Mouse (Mus musculus) kidney, adult 2 months (tissue): ENCODE data around the gene Dcdc2b. TPM values are rescaled to one million over a fixed set of nuclear protein-coding genes. Genes with fewer than 3 reads are reported as not detected.

Experiments used
- DNase-seq: peaks from one replicate; pipeline ENCODE4 v3.0.0; 2021
- H3K27ac ChIP-seq: fragments of 200-500 bp; 2 replicates; pipeline ENCODE4 v1.5.1; 2012; ENCODE audit warnings: low read depth, low read length, control low read depth, inconsistent platforms; ENCODE audit not compliant: insufficient read depth
- H3K27me3 ChIP-seq: fragments of 200-500 bp; replicated peaks from 2 replicates; pipeline ENCODE4 v1.6.1; 2012; ENCODE audit warnings: mild to moderate bottlenecking, moderate library complexity, low read length, inconsistent platforms; ENCODE audit not compliant: control insufficient read depth, insufficient read depth
- H3K36me3 ChIP-seq: fragments of 200-500 bp; 2 replicates; pipeline ENCODE4 v1.6.1; 2012; ENCODE audit warnings: mild to moderate bottlenecking, moderate library complexity, low read length, inconsistent platforms; ENCODE audit not compliant: control insufficient read depth, insufficient read depth
- H3K4me1 ChIP-seq: fragments of 200-500 bp; 2 replicates; pipeline ENCODE4 v1.6.1; 2011; ENCODE audit warnings: low read length; ENCODE audit not compliant: control insufficient read depth, insufficient read depth
- H3K4me3 ChIP-seq: fragments of 200-500 bp; 2 replicates; pipeline ENCODE4 v1.5.1; 2011; ENCODE audit warnings: mild to moderate bottlenecking, low read depth, low read length, control low read depth; ENCODE audit not compliant: insufficient read depth
- CTCF ChIP-seq: fragments of 200-500 bp; conservative IDR thresholded peaks from 2 replicates; pipeline ENCODE4 v1.5.1; 2011; ENCODE audit warnings: low read depth, mild to moderate bottlenecking, control low read depth, low read length, moderate library complexity, mixed read lengths; ENCODE audit not compliant: insufficient read depth, insufficient read length
- POLR2A ChIP-seq: fragments of 200-500 bp; IDR thresholded peaks from one replicate; pipeline ENCODE4 v1.6.1; 2011; ENCODE audit warnings: low read depth, low read length, control low read depth
- WGBS: fragments of 180-500 bp; shearing (Covaris S2); methylation state at CpG from one replicate; pipeline ENCODE4 v1.1.7; 2018; 5-methylcytosine and 5-hydroxymethylcytosine counted together
- polyA plus RNA-seq: library from polyadenylated mRNA; depleted of rRNA; stranded (reverse); fragments of >200 nt; gene quantifications from 2 replicates; pipeline ENCODE4 v1.2.3, GENCODE M21; 2012

Dcdc2b gene
- polyA plus RNA-seq, 1 experiment, result 2.2 TPM

GRCm38 (mm10) chr4:129622120-129622802, 8.2 kb upstream of the Dcdc2b start:
- no peaks in the 10 kb centered on the region for H3K36me3 ChIP-seq
- 79% methylated on average over 11 of the region's 11 CpGs for WGBS
- DNase-seq, result no peak
- 0 out of 2 replicates have a peak overlapping the region, but pooled peaks have one; percentile 84 for H3K4me3 ChIP-seq
- no peak for TF ChIP-seq CTCF
- TF ChIP-seq POLR2A, result no peak
- H3K4me1 ChIP-seq, result peaks cover 19% of the 10 kb centered on the region
- peak overlapping the region; percentile 62 for H3K27ac ChIP-seq
- no peaks in the 10 kb centered on the region for H3K27me3 ChIP-seq

- H3K36me3 ChIP-seq, result no peaks in the 10 kb centered on the region
- H3K4me3 ChIP-seq, result peak overlapping the region; percentile 57
- no peaks in the 10 kb centered on the region for H3K27me3 ChIP-seq
- 45% methylated on average over 8 of the region's 8 CpGs for WGBS
- peaks cover 19% of the 10 kb centered on the region for H3K4me1 ChIP-seq
- DNase-seq, result peak; percentile 79
- TF ChIP-seq CTCF (no peak), POLR2A (peak; percentile 7)
- H3K27ac ChIP-seq, result peak overlapping the region; percentile 95
These were observed 7.3 kb upstream of the Dcdc2b start for GRCm38 (mm10) chr4:129621283-129621841.

GRCm38 (mm10) chr4:129620419-129621282, 6.6 kb upstream of the Dcdc2b start:
- DNase-seq, result no peak
- TF ChIP-seq CTCF (no peak), POLR2A (no peak)
- Histone ChIP-seq H3K4me3 (peak overlapping the region; percentile 57), H3K36me3 (no peaks in the 10 kb centered on the region), H3K27ac (peak overlapping the region; percentile 95), H3K4me1 (peaks cover 19% of the 10 kb centered on the region), H3K27me3 (no peaks in the 10 kb centered on the region)
- WGBS, result 66% methylated on average over 11 of the region's 11 CpGs

- TF ChIP-seq CTCF, result no peak
- peak; percentile 99 for TF ChIP-seq POLR2A
- Histone ChIP-seq H3K4me1 (peaks cover 14% of the 10 kb centered on the region), H3K27me3 (no peaks in the 10 kb centered on the region), H3K27ac (peak within 1 kb of the TSS; percentile 78), H3K4me3 (peak within 1 kb of the TSS; percentile 82), H3K36me3 (no peaks in the 10 kb centered on the region)
- peak; percentile 98 for DNase-seq
- WGBS, result 4% methylated on average over 44 of the region's 44 CpGs
These were observed 5.0 kb upstream of the Dcdc2b start, which contains the start of gene Iqcc for GRCm38 (mm10) chr4:129618786-129619691. Iqcc (minus strand) TSS chr4:129619099.

- H3K27ac ChIP-seq, result no peak overlapping the region
- H3K36me3 ChIP-seq, result no peaks in the 10 kb centered on the region
- H3K4me1 ChIP-seq, result peaks cover 13% of the 10 kb centered on the region
- DNase-seq, result no peak
- H3K4me3 ChIP-seq, result peak overlapping the region; percentile 82
- WGBS, result 95% methylated on average over 5 of the region's 5 CpGs
- H3K27me3 ChIP-seq, result no peaks in the 10 kb centered on the region
- TF ChIP-seq POLR2A (no peak), CTCF (no peak)
These were observed 4.0 kb upstream of the Dcdc2b start for GRCm38 (mm10) chr4:129618031-129618430.

- no peak overlapping the region for H3K4me3 ChIP-seq
- H3K27ac ChIP-seq, result no peak overlapping the region
- TF ChIP-seq POLR2A (no peak), CTCF (no peak)
- 80% methylated on average over 7 of the region's 7 CpGs for WGBS
- DNase-seq, result no peak
- no peaks in the 10 kb centered on the region for H3K27me3 ChIP-seq
- peaks cover 8% of the 10 kb centered on the region for H3K4me1 ChIP-seq
- no peaks in the 10 kb centered on the region for H3K36me3 ChIP-seq
These were observed 3.1 kb upstream of the Dcdc2b start for GRCm38 (mm10) chr4:129617121-129617641.
